Mouse (Mus musculus) Muller cell, postnatal 12 days (primary cell): ENCODE measurements at regions not wholly inside any gene's neighbourhood (a gene's known extent, or its start where the extent isn't known, plus 50 kb on each side); places are given as distances from the start of the nearest gene placed in this dataset.

ENCODE experiments used
- DNase-seq: peaks from one replicate; pipeline ENCODE4 v3.0.0-alpha.2; 2015; ENCODE audit errors: inconsistent ontology term

- DNase-seq = peak; percentile 15
Observed at GRCm38 (mm10) chrX:169554359-169554758, 130.6 kb upstream of the Mid1 start.

- DNase-seq = no peak
Observed at GRCm38 (mm10) chrX:169552851-169553250, 132.1 kb upstream of the Mid1 start.

- no peak for DNase-seq
Observed at GRCm38 (mm10) chrX:169544037-169544436, 141.0 kb upstream of the Mid1 start.

DNA sequence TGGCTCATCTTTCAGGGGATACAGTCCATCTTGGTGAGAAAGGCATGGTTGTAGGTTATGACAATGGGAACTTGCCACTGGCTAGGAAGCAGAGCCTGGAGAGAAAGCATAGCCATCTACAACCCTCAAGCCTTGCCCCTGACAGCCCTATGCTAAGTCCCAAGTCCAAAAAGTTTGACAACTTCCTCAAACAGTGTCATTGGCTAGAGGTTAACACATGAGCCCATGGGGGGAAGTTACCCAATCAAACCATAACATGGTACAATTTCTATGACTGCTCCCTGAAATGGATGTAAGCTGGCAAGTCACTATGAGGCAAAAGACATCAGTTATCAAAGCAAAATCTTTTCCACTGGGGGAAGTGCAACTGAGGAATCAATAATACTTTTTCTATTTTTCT lies 176.8 kb upstream of the Mid1 start:
- DNase-seq = no peak

DNA sequence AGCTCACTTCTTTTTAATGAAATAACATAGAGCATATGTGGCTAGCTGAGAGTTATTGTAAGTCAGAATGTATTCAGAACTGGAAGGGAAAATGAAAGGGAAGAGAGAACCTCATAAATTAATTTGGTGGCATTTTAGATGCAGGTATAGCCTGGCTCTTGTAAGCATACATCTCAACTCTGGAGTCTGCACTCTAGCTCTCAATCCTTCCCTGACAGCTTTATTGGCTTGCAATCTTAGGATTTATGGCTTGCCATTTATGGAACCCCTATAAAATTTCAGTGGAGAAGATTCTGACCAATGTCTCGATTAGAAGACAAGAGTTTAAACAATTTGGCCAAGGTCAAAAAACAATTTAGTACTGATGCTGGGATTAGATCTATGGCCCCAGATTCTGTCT lies 173.4 kb upstream of the Hccs start:
- no peak for DNase-seq

GRCm38 (mm10) chrX:169473518-169473917 lies 153.3 kb upstream of the Hccs start:
- DNase-seq = no peak

- peak; percentile 40 for DNase-seq
Observed at GRCm38 (mm10) chrX:169470715-169471114, 150.5 kb upstream of the Hccs start.

DNA sequence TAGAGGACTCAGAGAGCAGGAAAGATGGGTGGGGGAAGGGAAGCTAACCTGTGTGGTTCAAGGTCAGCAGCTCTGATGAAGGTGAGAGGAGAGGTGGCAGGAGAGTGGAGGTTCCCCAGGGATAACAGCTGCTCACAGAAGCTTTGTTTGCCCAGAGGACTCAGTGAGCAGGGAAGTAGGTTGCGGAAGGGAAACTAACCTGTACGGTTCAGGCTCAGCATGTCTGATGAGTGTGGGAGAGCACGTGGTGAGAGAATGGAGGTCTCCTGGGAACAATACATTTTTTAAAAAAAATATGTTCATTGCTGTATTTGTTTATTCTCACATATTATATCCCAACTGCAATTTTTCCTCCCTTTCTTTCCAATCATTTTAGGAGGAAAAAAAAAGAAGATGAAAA lies 130.0 kb upstream of the Hccs start:
- no peak for DNase-seq

GRCm38 (mm10) chrX:169439546-169439945 lies 119.4 kb upstream of the Hccs start:
- DNase-seq = no peak

GRCm38 (mm10) chrX:169438626-169439025 lies 118.5 kb upstream of the Hccs start:
- peak; percentile 1 for DNase-seq

DNA sequence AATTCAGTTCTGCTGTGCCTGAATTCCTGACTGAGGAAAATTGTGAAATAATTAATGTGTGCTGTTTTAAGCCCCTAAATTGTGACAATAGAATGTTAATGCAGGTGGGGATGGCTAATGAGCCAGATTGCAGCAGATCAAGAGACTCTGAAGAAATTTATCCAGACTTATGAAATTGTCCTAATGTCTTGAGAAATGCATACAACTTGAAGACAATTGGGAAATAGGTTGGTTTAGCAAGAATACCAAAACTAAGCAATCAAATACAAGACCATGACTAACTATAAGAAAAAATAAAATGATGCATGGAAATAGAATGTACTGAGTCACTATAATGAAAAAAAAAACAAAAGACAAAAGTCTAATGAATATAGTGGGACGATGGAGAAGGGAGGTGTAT lies 113.7 kb upstream of the Hccs start:
- DNase-seq = no peak

DNA sequence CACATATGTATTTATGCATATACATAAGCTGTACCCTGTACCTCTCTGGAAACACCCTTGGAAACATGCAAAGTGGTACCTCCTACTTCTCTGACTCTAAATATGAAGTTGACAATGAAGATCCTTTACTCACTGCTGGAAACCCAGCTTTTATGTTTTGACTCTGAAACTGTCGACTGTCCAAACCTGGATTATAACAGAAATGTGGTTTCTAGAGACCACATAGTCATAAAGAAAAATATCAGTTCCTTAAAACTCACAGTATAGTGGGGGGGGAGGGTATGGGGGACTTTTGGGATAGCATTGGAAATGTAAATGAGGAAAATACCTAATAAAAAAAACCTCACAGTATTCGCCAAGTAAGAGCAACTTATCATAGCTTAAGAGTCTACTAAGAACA lies 76.7 kb upstream of the Hccs start:
- DNase-seq = no peak

GRCm38 (mm10) chrX:169386640-169387039 lies 66.5 kb upstream of the Hccs start:
- peak; percentile 65 for DNase-seq
